Mouse (Mus musculus): ENCODE data around the gene Ros1.

- no peak for TF ChIP-seq CTCF (IDR thresholded peaks at IDR 0.05; ENCODE audit: borderline replicate concordance, extremely low read depth, insufficient read depth, insufficient read length)
- TF ChIP-seq POLR2A (IDR thresholded peaks at IDR 0.05; ENCODE audit: borderline replicate concordance, extremely low read depth, insufficient read depth, insufficient read length, poor library complexity, severe bottlenecking): no peak
Observed at GRCm38 (mm10) chr10:52043086-52043485, 152.0 kb downstream of the Ros1 start.

All from brain, embryonic 14.5 days (tissue).